Mouse (Mus musculus) liver, adult 2 months (tissue): Measurements from ENCODE around the gene Bub3. TPM values are rescaled to one million over a fixed set of nuclear protein-coding genes. Genes with fewer than 3 reads are reported as not detected.

Experiments used
- DNase-seq: peaks from one replicate; pipeline ENCODE4 v3.0.0-alpha.2; 2011; ENCODE audit warnings: low read depth, low spot score; ENCODE audit errors: extremely low read depth
- H3K27ac ChIP-seq: fragments of 200-500 bp; replicated peaks from 2 replicates; pipeline ENCODE4 v1.5.1; 2012; ENCODE audit warnings: low read depth, mild to moderate bottlenecking, control low read depth, inconsistent platforms, low read length; ENCODE audit not compliant: insufficient read depth
- H3K27me3 ChIP-seq: fragments of 200-500 bp; 2 replicates; pipeline ENCODE4 v1.6.1; 2012; ENCODE audit warnings: mild to moderate bottlenecking, moderate library complexity, low read length, inconsistent platforms; ENCODE audit not compliant: control insufficient read depth, insufficient read depth
- H3K36me3 ChIP-seq: fragments of 200-500 bp; 2 replicates; pipeline ENCODE4 v1.6.1; 2012; ENCODE audit warnings: low read length, inconsistent platforms; ENCODE audit not compliant: control insufficient read depth, insufficient read depth
- H3K4me1 ChIP-seq: fragments of 200-500 bp; 2 replicates; pipeline ENCODE4 v1.6.1; 2011; ENCODE audit warnings: low read length; ENCODE audit not compliant: control insufficient read depth, insufficient read depth
- H3K4me3 ChIP-seq: fragments of 200-500 bp; 2 replicates; pipeline ENCODE4 v1.5.1; 2011; ENCODE audit warnings: low read depth, mild to moderate bottlenecking, control low read depth, low read length, moderate library complexity; ENCODE audit not compliant: insufficient read depth
- H3K79me2 ChIP-seq: fragments of 200-500 bp; 2 replicates; pipeline ENCODE4 v1.6.1; 2012; ENCODE audit warnings: inconsistent platforms, mild to moderate bottlenecking, low read length, moderate library complexity; ENCODE audit not compliant: control insufficient read depth, insufficient read depth
- H3K9ac ChIP-seq: fragments of 200-500 bp; 2 replicates; pipeline ENCODE4 v1.6.1; 2012; ENCODE audit warnings: low read depth, mild to moderate bottlenecking, control low read depth, inconsistent platforms, low read length
- CTCF ChIP-seq: fragments of 200-500 bp; IDR thresholded peaks from 2 replicates; pipeline ENCODE4 v1.5.1; 2011; ENCODE audit warnings: low read depth, low read length, control low read depth
- POLR2A ChIP-seq: fragments of 200-500 bp; IDR thresholded peaks from 2 replicates; pipeline ENCODE4 v1.6.1; 2011; ENCODE audit warnings: low read length, control low read depth; ENCODE audit not compliant: insufficient read depth; ENCODE audit errors: extremely low read depth
- WGBS: fragments of 180-500 bp; shearing (Covaris S2); methylation state at CpG from one replicate; pipeline ENCODE4 v1.1.7; 2018; 5-methylcytosine and 5-hydroxymethylcytosine counted together
- polyA plus RNA-seq: library from polyadenylated mRNA; depleted of rRNA; stranded (reverse); fragments of >200 nt; gene quantifications from 2 replicates; pipeline ENCODE4 v1.2.3, GENCODE M21; 2012
- total RNA-seq: library from RNA; depleted of rRNA; stranded (reverse); fragments of >200 nt; gene quantifications from 2 replicates; pipeline ENCODE4 v1.2.3, GENCODE M21; 2014

The Bub3 gene
- total and polyA plus RNA-seq, 2 experiments: 24.5 to 25.4 TPM

- TF ChIP-seq CTCF: no peak
- no peak for TF ChIP-seq POLR2A
- H3K4me1 ChIP-seq: peaks cover 3% of the 10 kb centered on the region; the same call in 1 of the 2 replicates
- H3K27me3 ChIP-seq: peaks cover 43% of the 10 kb centered on the region
- 2% methylated on average over 75 of the region's 75 CpGs for WGBS
- H3K4me3 ChIP-seq: no peak overlapping the region; the same call in 1 of the 2 replicates
- no peak overlapping the region for H3K27ac ChIP-seq
- no peaks in the 10 kb centered on the region for H3K79me2 ChIP-seq
- DNase-seq: no peak
- H3K36me3 ChIP-seq: no peaks in the 10 kb centered on the region
- H3K9ac ChIP-seq: no peak overlapping the region
Measured at GRCm38 (mm10) chr7:131543623-131544481, 16.2 kb upstream of the Bub3 start.

GRCm38 (mm10) chr7:131544871-131545270, 15.2 kb upstream of the Bub3 start:
- H3K4me1 ChIP-seq: peaks cover 3% of the 10 kb centered on the region; the same call in 1 of the 2 replicates
- H3K27ac ChIP-seq: no peak overlapping the region
- H3K27me3 ChIP-seq: peaks cover 51% of the 10 kb centered on the region
- 5% methylated on average over 5 of the region's 5 CpGs for WGBS
- H3K4me3 ChIP-seq: no peak overlapping the region
- H3K9ac ChIP-seq: no peak overlapping the region
- TF ChIP-seq CTCF (no peak), POLR2A (no peak)
- DNase-seq: no peak
- no peaks in the 10 kb centered on the region for H3K79me2 ChIP-seq
- no peaks in the 10 kb centered on the region for H3K36me3 ChIP-seq

- Histone ChIP-seq H3K4me1 (peaks cover 3% of the 10 kb centered on the region; the same call in 1 of the 2 replicates), H3K27ac (no peak overlapping the region), H3K4me3 (no peak overlapping the region), H3K36me3 (no peaks in the 10 kb centered on the region), H3K27me3 (peaks cover 54% of the 10 kb centered on the region), H3K9ac (no peak overlapping the region), H3K79me2 (no peaks in the 10 kb centered on the region)
- no peak for TF ChIP-seq POLR2A
- no peak for TF ChIP-seq CTCF
- DNase-seq: no peak
- WGBS: 7% methylated on average over 13 of the region's 13 CpGs
Measured at GRCm38 (mm10) chr7:131545701-131546385, 14.2 kb upstream of the Bub3 start.

- H3K36me3 ChIP-seq: no peaks in the 10 kb centered on the region
- peaks cover 59% of the 10 kb centered on the region for H3K27me3 ChIP-seq
- no peak overlapping the region for H3K9ac ChIP-seq
- TF ChIP-seq POLR2A (no peak), CTCF (no peak)
- no peak overlapping the region for H3K4me3 ChIP-seq
- no peak for DNase-seq
- peaks cover 3% of the 10 kb centered on the region; the same call in 1 of the 2 replicates for H3K4me1 ChIP-seq
- 5% methylated on average over 2 of the region's 2 CpGs for WGBS
- H3K79me2 ChIP-seq: no peaks in the 10 kb centered on the region
- H3K27ac ChIP-seq: no peak overlapping the region
Measured at GRCm38 (mm10) chr7:131546423-131546822, 13.6 kb upstream of the Bub3 start.

GRCm38 (mm10) chr7:131547481-131547880, 12.5 kb upstream of the Bub3 start:
- no peak for TF ChIP-seq CTCF
- TF ChIP-seq POLR2A: no peak
- peaks cover 3% of the 10 kb centered on the region; the same call in 1 of the 2 replicates for H3K4me1 ChIP-seq
- H3K9ac ChIP-seq: no peak overlapping the region
- no peak for DNase-seq
- no peak overlapping the region for H3K27ac ChIP-seq
- peaks cover 58% of the 10 kb centered on the region for H3K27me3 ChIP-seq
- H3K4me3 ChIP-seq: no peak overlapping the region
- no peaks in the 10 kb centered on the region for H3K79me2 ChIP-seq
- 7% methylated on average over 5 of the region's 5 CpGs for WGBS
- no peaks in the 10 kb centered on the region for H3K36me3 ChIP-seq

- TF ChIP-seq CTCF (no peak), POLR2A (no peak)
- Histone ChIP-seq H3K9ac (no peak within 1 kb of the TSS), H3K27me3 (peaks cover 55% of the 10 kb centered on the region), H3K27ac (no peak within 1 kb of the TSS), H3K4me3 (no peak within 1 kb of the TSS), H3K4me1 (peaks cover 3% of the 10 kb centered on the region; the same call in 1 of the 2 replicates), H3K79me2 (no peaks in the 10 kb centered on the region), H3K36me3 (no peaks in the 10 kb centered on the region)
- no peak for DNase-seq
- 7% methylated on average over 3 of the region's 3 CpGs for WGBS
Measured at GRCm38 (mm10) chr7:131548473-131548872, 11.5 kb upstream of the Bub3 start, which contains the start of gene Hmx2. TSS of gene Hmx2 (plus strand) at chr7:131548773.
